Mouse (Mus musculus): Measurements from ENCODE around the gene Daam1.

Daam1 gene

DNA sequence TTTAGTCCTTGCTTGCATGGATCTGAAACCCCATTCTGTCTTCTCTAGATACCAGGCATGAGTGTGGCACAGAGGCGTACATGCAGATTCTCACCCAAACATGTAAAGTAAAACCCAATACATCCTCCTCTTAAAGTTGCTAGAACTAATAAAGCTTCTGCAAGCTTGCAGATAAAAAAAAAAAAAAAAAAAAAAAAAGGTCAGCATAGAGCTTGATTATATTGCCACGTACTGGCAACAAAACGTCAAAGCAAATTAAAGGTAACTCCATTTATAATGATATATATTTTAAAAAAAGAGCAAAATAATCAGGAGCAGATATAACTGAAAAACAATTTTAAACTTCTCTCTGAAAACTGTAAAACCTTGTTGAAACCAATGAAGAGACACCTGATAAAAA is 210.4 kb downstream of the Daam1 start:
- DNase-seq (ENCODE audit: low spot score in 2 of 2): no peak

Data from spleen, postnatal 4 days (tissue).